Mouse (Mus musculus): ENCODE results near the gene Utrn. TPM values are rescaled to one million over a fixed set of nuclear protein-coding genes. Genes with fewer than 3 reads are reported as not detected.

Utrn gene
- polyA plus RNA-seq, 1 experiment from 2014 or later = 66.8 TPM

GRCm38 (mm10) chr10:12588051-12588450 is 281.1 kb downstream of the Utrn start:
- H3K27ac ChIP-seq (ENCODE audit: poor library complexity, severe bottlenecking) = no peak overlapping the region
- no peak overlapping the region for H3K4me3 ChIP-seq
- no peaks in the 10 kb centered on the region for H3K9me3 ChIP-seq (replicated peaks)
- H3K27me3 ChIP-seq (replicated peaks) = no peaks in the 10 kb centered on the region
- 82% methylated on average over 7 of the region's 7 CpGs for WGBS
- H3K4me2 ChIP-seq = no peak overlapping the region
- H3K9ac ChIP-seq = no peak overlapping the region
- H3K4me1 ChIP-seq (replicated peaks) = no peaks in the 10 kb centered on the region
- ATAC-seq (ENCODE audit: insufficient number of reproducible peaks, low FRiP score) = no peak
- H3K36me3 ChIP-seq = no peaks in the 10 kb centered on the region

GRCm38 (mm10) chr10:12587318-12587717 is 281.8 kb downstream of the Utrn start:
- Histone ChIP-seq H3K36me3 (no peaks in the 10 kb centered on the region), H3K27me3 (replicated peaks) (no peaks in the 10 kb centered on the region), H3K4me3 (no peak overlapping the region), H3K27ac (ENCODE audit: poor library complexity, severe bottlenecking) (no peak overlapping the region), H3K9me3 (replicated peaks) (no peaks in the 10 kb centered on the region), H3K9ac (no peak overlapping the region), H3K4me2 (no peak overlapping the region), H3K4me1 (replicated peaks) (no peaks in the 10 kb centered on the region)
- ATAC-seq (ENCODE audit: insufficient number of reproducible peaks, low FRiP score) = no peak
- 74% methylated on average over 1 of the region's 1 CpGs for WGBS

- Histone ChIP-seq H3K27me3 (replicated peaks) (no peaks in the 10 kb centered on the region), H3K9me3 (replicated peaks) (no peaks in the 10 kb centered on the region), H3K27ac (ENCODE audit: poor library complexity, severe bottlenecking) (no peak overlapping the region), H3K4me2 (no peak overlapping the region), H3K4me3 (no peak overlapping the region), H3K4me1 (replicated peaks) (no peaks in the 10 kb centered on the region), H3K9ac (no peak overlapping the region), H3K36me3 (no peaks in the 10 kb centered on the region)
- ATAC-seq (ENCODE audit: insufficient number of reproducible peaks, low FRiP score) = no peak
- WGBS = 93% methylated on average over 2 of the region's 2 CpGs
These were observed 282.3 kb downstream of the Utrn start for GRCm38 (mm10) chr10:12586825-12587224.

- no peak overlapping the region for H3K27ac ChIP-seq (ENCODE audit: poor library complexity, severe bottlenecking)
- 83% methylated on average over 1 of the region's 1 CpGs for WGBS
- no peak overlapping the region for H3K4me2 ChIP-seq
- H3K9ac ChIP-seq = no peak overlapping the region
- no peaks in the 10 kb centered on the region for H3K9me3 ChIP-seq (replicated peaks)
- ATAC-seq (ENCODE audit: insufficient number of reproducible peaks, low FRiP score) = no peak
- H3K4me3 ChIP-seq = no peak overlapping the region
- no peaks in the 10 kb centered on the region for H3K27me3 ChIP-seq (replicated peaks)
- no peaks in the 10 kb centered on the region for H3K4me1 ChIP-seq (replicated peaks)
- no peaks in the 10 kb centered on the region for H3K36me3 ChIP-seq
These were observed 283.0 kb downstream of the Utrn start for GRCm38 (mm10) chr10:12586200-12586599.

- WGBS = 92% methylated on average over 3 of the region's 3 CpGs
- H3K27me3 ChIP-seq (replicated peaks) = no peaks in the 10 kb centered on the region
- no peak overlapping the region for H3K4me3 ChIP-seq
- no peaks in the 10 kb centered on the region for H3K9me3 ChIP-seq (replicated peaks)
- ATAC-seq (ENCODE audit: insufficient number of reproducible peaks, low FRiP score) = no peak
- H3K4me2 ChIP-seq = no peak overlapping the region
- H3K36me3 ChIP-seq = no peaks in the 10 kb centered on the region
- no peak overlapping the region for H3K27ac ChIP-seq (ENCODE audit: poor library complexity, severe bottlenecking)
- no peak overlapping the region for H3K9ac ChIP-seq
- H3K4me1 ChIP-seq (replicated peaks) = 0 out of 2 replicates have a peak, but pooled peaks cover 6% of the 10 kb centered on the region
These were observed 285.7 kb downstream of the Utrn start for GRCm38 (mm10) chr10:12583473-12583872.

GRCm38 (mm10) chr10:12579048-12579447 is 290.1 kb downstream of the Utrn start:
- Histone ChIP-seq H3K9me3 (replicated peaks) (no peaks in the 10 kb centered on the region), H3K4me3 (no peak overlapping the region), H3K4me1 (replicated peaks) (peaks cover 28% of the 10 kb centered on the region), H3K9ac (no peak overlapping the region), H3K27me3 (replicated peaks) (no peaks in the 10 kb centered on the region), H3K4me2 (no peak overlapping the region), H3K27ac (ENCODE audit: poor library complexity, severe bottlenecking) (no peak overlapping the region), H3K36me3 (no peaks in the 10 kb centered on the region)
- ATAC-seq (ENCODE audit: insufficient number of reproducible peaks, low FRiP score) = no peak
- 18% methylated on average over 1 of the region's 1 CpGs for WGBS

GRCm38 (mm10) chr10:12575849-12576435 is 293.2 kb downstream of the Utrn start:
- no peak overlapping the region for H3K4me3 ChIP-seq
- H3K27ac ChIP-seq (ENCODE audit: poor library complexity, severe bottlenecking) = no peak overlapping the region
- no peaks in the 10 kb centered on the region for H3K9me3 ChIP-seq (replicated peaks)
- no peak for ATAC-seq (ENCODE audit: insufficient number of reproducible peaks, low FRiP score)
- H3K27me3 ChIP-seq (replicated peaks) = no peaks in the 10 kb centered on the region
- peaks cover 40% of the 10 kb centered on the region for H3K4me1 ChIP-seq (replicated peaks)
- WGBS = 84% methylated on average over 8 of the region's 8 CpGs
- no peak overlapping the region for H3K4me2 ChIP-seq
- H3K9ac ChIP-seq = no peak overlapping the region
- H3K36me3 ChIP-seq = no peaks in the 10 kb centered on the region

- no peak overlapping the region for H3K4me3 ChIP-seq
- H3K4me1 ChIP-seq (replicated peaks) = peaks cover 40% of the 10 kb centered on the region
- H3K9ac ChIP-seq = no peak overlapping the region
- no peak for ATAC-seq (ENCODE audit: insufficient number of reproducible peaks, low FRiP score)
- no peaks in the 10 kb centered on the region for H3K27me3 ChIP-seq (replicated peaks)
- WGBS = 57% methylated on average over 10 of the region's 10 CpGs
- no peaks in the 10 kb centered on the region for H3K36me3 ChIP-seq
- no peak overlapping the region for H3K4me2 ChIP-seq
- H3K27ac ChIP-seq (ENCODE audit: poor library complexity, severe bottlenecking) = no peak overlapping the region
- no peaks in the 10 kb centered on the region for H3K9me3 ChIP-seq (replicated peaks)
These were observed 294.4 kb downstream of the Utrn start for GRCm38 (mm10) chr10:12574760-12575159.

GRCm38 (mm10) chr10:12573601-12574000 is 295.6 kb downstream of the Utrn start:
- no peak for ATAC-seq (ENCODE audit: insufficient number of reproducible peaks, low FRiP score)

GRCm38 (mm10) chr10:12572759-12573158 is 296.4 kb downstream of the Utrn start:
- H3K9me3 ChIP-seq (replicated peaks) = no peaks in the 10 kb centered on the region
- H3K36me3 ChIP-seq = no peaks in the 10 kb centered on the region
- no peak overlapping the region for H3K27ac ChIP-seq (ENCODE audit: poor library complexity, severe bottlenecking)
- WGBS = 25% methylated on average over 4 of the region's 4 CpGs
- ATAC-seq (ENCODE audit: insufficient number of reproducible peaks, low FRiP score) = no peak
- no peak overlapping the region for H3K4me2 ChIP-seq
- no peak overlapping the region for H3K9ac ChIP-seq
- no peak overlapping the region for H3K4me3 ChIP-seq
- H3K27me3 ChIP-seq (replicated peaks) = no peaks in the 10 kb centered on the region
- H3K4me1 ChIP-seq (replicated peaks) = peaks cover 38% of the 10 kb centered on the region

More at GRCm38 (mm10) chr10:12573601-12574000, 295.6 kb downstream of the Utrn start:
- Histone ChIP-seq H3K9ac (peak overlapping the region; percentile 41; the same call in 1 of the 2 replicates), H3K36me3 (no peaks in the 10 kb centered on the region), H3K4me1 (replicated peaks) (peaks cover 34% of the 10 kb centered on the region), H3K27me3 (replicated peaks) (no peaks in the 10 kb centered on the region), H3K27ac (ENCODE audit: poor library complexity, severe bottlenecking) (no peak overlapping the region), H3K4me2 (peak overlapping the region; percentile 50), H3K4me3 (no peak overlapping the region), H3K9me3 (replicated peaks) (no peaks in the 10 kb centered on the region)
- WGBS = 12% methylated on average over 6 of the region's 6 CpGs

GRCm38 (mm10) chr10:12564425-12564824 is 304.7 kb downstream of the Utrn start:
- Histone ChIP-seq H3K9ac (no peak overlapping the region), H3K9me3 (replicated peaks) (no peaks in the 10 kb centered on the region), H3K4me3 (no peak overlapping the region), H3K27ac (ENCODE audit: poor library complexity, severe bottlenecking) (no peak overlapping the region), H3K4me2 (no peak overlapping the region), H3K36me3 (no peaks in the 10 kb centered on the region), H3K27me3 (replicated peaks) (no peaks in the 10 kb centered on the region), H3K4me1 (replicated peaks) (peaks cover 6% of the 10 kb centered on the region; the same call in 1 of the 2 replicates)
- 54% methylated on average over 4 of the region's 4 CpGs for WGBS
- ATAC-seq (ENCODE audit: insufficient number of reproducible peaks, low FRiP score) = no peak

GRCm38 (mm10) chr10:12558810-12559209 is 310.4 kb downstream of the Utrn start:
- no peak overlapping the region for H3K4me3 ChIP-seq
- ATAC-seq (ENCODE audit: insufficient number of reproducible peaks, low FRiP score) = no peak
- no peaks in the 10 kb centered on the region for H3K4me1 ChIP-seq (replicated peaks)
- H3K4me2 ChIP-seq = no peak overlapping the region
- 84% methylated on average over 5 of the region's 5 CpGs for WGBS
- H3K9me3 ChIP-seq (replicated peaks) = no peaks in the 10 kb centered on the region
- no peak overlapping the region for H3K27ac ChIP-seq (ENCODE audit: poor library complexity, severe bottlenecking)
- no peaks in the 10 kb centered on the region for H3K36me3 ChIP-seq
- H3K9ac ChIP-seq = no peak overlapping the region
- no peaks in the 10 kb centered on the region for H3K27me3 ChIP-seq (replicated peaks)
